Mouse (Mus musculus) kidney, embryonic 16.5 days (tissue): ENCODE measurements at regions not wholly inside any gene's neighbourhood (a gene's known extent, or its start where the extent isn't known, plus 50 kb on each side); places are given as distances from the start of the nearest gene placed in this dataset.

ENCODE experiments used
- ATAC-seq: fragments of 200-750 bp; cut with Nextera tagmentation; 2 replicates; pipeline ENCODE4 v1.8.0; 2017; ENCODE audit warnings: moderate TSS enrichment; ENCODE audit not compliant: low FRiP score, low TSS enrichment
- H3K27ac ChIP-seq: fragments of 300-500 bp; sonication (generic); 2 replicates; pipeline ENCODE4 v1.5.1; 2014; ENCODE audit warnings: low read length
- H3K27me3 ChIP-seq: fragments of 300-500 bp; sonication (generic); 2 replicates; pipeline ENCODE4 v1.6.1; 2014; ENCODE audit warnings: low read length, control low read depth, mixed read lengths; ENCODE audit not compliant: insufficient read depth
- H3K36me3 ChIP-seq: fragments of 300-500 bp; sonication (generic); 2 replicates; pipeline ENCODE4 v1.6.1; 2014; ENCODE audit warnings: low read length, control low read depth, mixed read lengths; ENCODE audit not compliant: insufficient read depth
- H3K4me1 ChIP-seq: fragments of 300-500 bp; sonication (generic); 2 replicates; pipeline ENCODE4 v1.6.1; 2014; ENCODE audit warnings: low read length, control low read depth, mixed read lengths; ENCODE audit not compliant: insufficient read depth
- H3K4me2 ChIP-seq: fragments of 300-500 bp; sonication (generic); replicated peaks from 2 replicates; pipeline ENCODE4 v1.6.1; 2014; ENCODE audit warnings: low read depth, low read length
- H3K4me3 ChIP-seq: fragments of 300-500 bp; sonication (generic); 2 replicates; pipeline ENCODE4 v1.5.1; 2014; ENCODE audit warnings: mild to moderate bottlenecking, low read length
- H3K9ac ChIP-seq: fragments of 300-500 bp; sonication (generic); replicated peaks from 2 replicates; pipeline ENCODE4 v1.6.1; 2014; ENCODE audit warnings: low read length
- H3K9me3 ChIP-seq: fragments of 300-500 bp; sonication (generic); 2 replicates; pipeline ENCODE4 v1.6.1; 2016; ENCODE audit warnings: low read length, control low read depth
- WGBS: fragments of 180-500 bp; shearing (Covaris S2); extraction: QIAGEN DNeasy Blood & Tissue Kit; methylation state at CpG from one replicate; pipeline ENCODE4 v1.1.7; 2014; 5-methylcytosine and 5-hydroxymethylcytosine counted together

- WGBS = 76% methylated on average over 3 of the region's 3 CpGs
- Histone ChIP-seq H3K36me3 (no peaks in the 10 kb centered on the region), H3K4me1 (no peaks in the 10 kb centered on the region), H3K4me2 (no peak overlapping the region), H3K4me3 (no peak overlapping the region), H3K27ac (no peak overlapping the region), H3K9me3 (no peaks in the 10 kb centered on the region), H3K9ac (no peak overlapping the region), H3K27me3 (no peaks in the 10 kb centered on the region)
- ATAC-seq = no peak
Measured at GRCm38 (mm10) chr3:115407946-115408642, 306.8 kb downstream of the S1pr1 start.

DNA sequence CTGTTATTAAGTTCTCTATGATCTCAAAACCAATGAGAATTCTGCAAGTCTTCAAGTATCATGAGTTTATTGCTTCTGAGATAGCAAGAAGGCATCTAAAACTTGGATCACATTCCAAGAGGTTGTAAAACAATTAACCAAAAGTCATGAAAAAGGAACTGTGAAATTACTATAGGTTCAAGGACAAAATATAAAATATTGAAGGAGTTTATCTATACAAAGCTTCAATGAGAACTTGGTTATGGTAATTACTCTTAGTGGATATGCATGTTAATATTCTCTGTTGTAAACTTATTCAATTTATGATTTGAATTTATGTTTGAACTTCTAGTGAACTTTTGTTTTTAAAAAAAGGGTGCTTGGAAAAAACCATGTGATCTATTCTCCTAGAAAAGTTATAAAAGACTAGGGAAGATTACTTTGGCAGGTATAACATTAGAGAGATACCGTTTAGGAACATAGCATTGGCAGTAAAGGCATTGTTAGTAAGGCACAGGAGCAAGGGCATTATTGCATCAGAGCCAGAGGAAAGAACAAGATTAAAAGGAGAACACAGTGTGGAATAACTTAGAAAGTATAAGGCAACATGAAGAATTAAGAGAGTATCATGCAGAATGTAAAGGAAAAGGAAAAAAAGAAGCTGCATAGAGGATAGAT is 311.4 kb downstream of the S1pr1 start:
- Histone ChIP-seq H3K4me3 (no peak overlapping the region), H3K27ac (no peak overlapping the region), H3K9me3 (no peaks in the 10 kb centered on the region), H3K4me1 (no peaks in the 10 kb centered on the region), H3K27me3 (no peaks in the 10 kb centered on the region), H3K36me3 (no peaks in the 10 kb centered on the region), H3K4me2 (no peak overlapping the region), H3K9ac (no peak overlapping the region)
- 74% methylated on average over 1 of the region's 1 CpGs for WGBS
- ATAC-seq = no peak

DNA sequence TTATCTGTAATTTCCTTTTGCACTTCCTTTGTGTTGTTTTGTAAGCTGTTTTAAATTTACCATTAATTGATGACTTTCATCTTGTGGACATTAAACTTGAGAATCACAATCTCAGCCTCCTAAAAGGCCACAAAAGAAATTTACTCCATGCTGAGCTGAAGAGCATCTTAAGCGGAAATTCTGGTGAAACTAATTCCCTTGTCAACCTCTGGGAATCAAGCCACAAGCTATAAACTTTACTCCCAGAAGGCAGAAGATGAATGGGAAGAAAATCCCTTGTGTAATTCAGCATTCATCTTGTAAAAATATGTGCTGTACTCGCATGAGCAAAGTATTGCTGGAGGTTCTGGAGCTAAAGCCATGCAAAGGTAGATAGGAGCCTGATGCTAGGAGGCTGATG is 350.0 kb downstream of the S1pr1 start:
- no peak overlapping the region for H3K4me3 ChIP-seq
- no peak overlapping the region for H3K27ac ChIP-seq
- no peaks in the 10 kb centered on the region for H3K36me3 ChIP-seq
- no peak overlapping the region for H3K4me2 ChIP-seq
- H3K4me1 ChIP-seq = no peaks in the 10 kb centered on the region
- H3K9me3 ChIP-seq = no peaks in the 10 kb centered on the region
- H3K27me3 ChIP-seq = no peaks in the 10 kb centered on the region
- ATAC-seq = peak; percentile 31; the same call in 1 of the 2 replicates
- H3K9ac ChIP-seq = no peak overlapping the region
- WGBS = 47% methylated on average over 2 of the region's 2 CpGs
